Mouse (Mus musculus) embryo, embryonic 10 days (tissue): ENCODE measurements around the gene Bod1l.
A peak's percentile ranks its signal among the peaks of the same experiment; 100 is the strongest.

Experiments used
- DNase-seq: peaks from one replicate; pipeline ENCODE4 v3.0.0-alpha.2; 2015; ENCODE audit warnings: low spot score

The Bod1l gene

GRCm38 (mm10) chr5:41844147-41844529 lies at the start of gene Bod1l:
Bod1l (minus strand) TSS chr5:41844315.
- peak; percentile 94 for DNase-seq

- no peak for DNase-seq
These were observed 49.2 kb upstream of the Bod1l start for GRCm38 (mm10) chr5:41893351-41893750.

- no peak for DNase-seq
These were observed 46.8 kb upstream of the Bod1l start for GRCm38 (mm10) chr5:41890871-41891270.

- DNase-seq = no peak
These were observed 45.2 kb upstream of the Bod1l start for GRCm38 (mm10) chr5:41889245-41889849.

- no peak for DNase-seq
These were observed 44.7 kb upstream of the Bod1l start for GRCm38 (mm10) chr5:41888834-41889233.

- DNase-seq = peak; percentile 77
These were observed 43.6 kb upstream of the Bod1l start for GRCm38 (mm10) chr5:41887738-41888137.

- peak; percentile 77 for DNase-seq
These were observed 40.4 kb upstream of the Bod1l start for GRCm38 (mm10) chr5:41884563-41884962.

- no peak for DNase-seq
These were observed 27.0 kb upstream of the Bod1l start for GRCm38 (mm10) chr5:41871164-41871563.

- DNase-seq = no peak
These were observed 11.7 kb upstream of the Bod1l start for GRCm38 (mm10) chr5:41855781-41856180.

- no peak for DNase-seq
These were observed 1.4 kb upstream of the Bod1l start for GRCm38 (mm10) chr5:41845558-41845937.

- DNase-seq = peak; percentile 41
These were observed 874 bp upstream of the Bod1l start for GRCm38 (mm10) chr5:41844820-41845557.

GRCm38 (mm10) chr5:41843419-41844146 lies 532 bp downstream of the Bod1l start:
- DNase-seq = peak; percentile 6

GRCm38 (mm10) chr5:41842681-41843080 lies 1.4 kb downstream of the Bod1l start:
- DNase-seq = no peak

- no peak for DNase-seq
These were observed 2.4 kb downstream of the Bod1l start for GRCm38 (mm10) chr5:41841735-41842134.

- DNase-seq = no peak
These were observed 14.0 kb downstream of the Bod1l start for GRCm38 (mm10) chr5:41830100-41830499.

- DNase-seq = no peak
These were observed 23.0 kb downstream of the Bod1l start for GRCm38 (mm10) chr5:41821158-41821557.

GRCm38 (mm10) chr5:41820530-41820929 lies 23.6 kb downstream of the Bod1l start:
- DNase-seq = no peak

GRCm38 (mm10) chr5:41812516-41812915 lies 31.6 kb downstream of the Bod1l start:
- DNase-seq = no peak

- no peak for DNase-seq
These were observed 32.8 kb downstream of the Bod1l start for GRCm38 (mm10) chr5:41811279-41811678.

- DNase-seq = no peak
These were observed 36.7 kb downstream of the Bod1l start for GRCm38 (mm10) chr5:41807383-41807782.

- DNase-seq = no peak
These were observed 37.9 kb downstream of the Bod1l start for GRCm38 (mm10) chr5:41806176-41806575.

GRCm38 (mm10) chr5:41805085-41805484 lies 39.0 kb downstream of the Bod1l start:
- no peak for DNase-seq

- DNase-seq = no peak
These were observed 39.5 kb downstream of the Bod1l start for GRCm38 (mm10) chr5:41804643-41805042.
